Mouse (Mus musculus) liver, embryonic 13.5 days (tissue): Measurements from ENCODE around the gene Stx17. TPM values are rescaled to one million over a fixed set of nuclear protein-coding genes. Genes with fewer than 3 reads are reported as not detected.

Experiments
- ATAC-seq: fragments of 200-750 bp; cut with Nextera tagmentation; 2 replicates; pipeline ENCODE4 v1.8.0; 2017; ENCODE audit warnings: low read depth, mild to moderate bottlenecking, moderate number of reproducible peaks, moderate library complexity
- DNase-seq: peaks from one replicate; pipeline ENCODE4 v3.0.0; 2022
- H3K27ac ChIP-seq: fragments of 300-500 bp; sonication (generic); 2 replicates; pipeline ENCODE4 v1.5.1; 2015; ENCODE audit warnings: moderate library complexity, mild to moderate bottlenecking, inconsistent platforms
- H3K27me3 ChIP-seq: fragments of 300-500 bp; sonication (generic); 2 replicates; pipeline ENCODE4 v1.6.1; 2015; ENCODE audit warnings: mild to moderate bottlenecking, inconsistent platforms
- H3K36me3 ChIP-seq: fragments of 300-500 bp; sonication (generic); 2 replicates; pipeline ENCODE4 v1.6.1; 2015; ENCODE audit warnings: mild to moderate bottlenecking, inconsistent platforms
- H3K4me1 ChIP-seq: fragments of 300-500 bp; sonication (generic); replicated peaks from 2 replicates; pipeline ENCODE4 v1.6.1; 2015; ENCODE audit warnings: inconsistent platforms
- H3K4me2 ChIP-seq: fragments of 300-500 bp; sonication (generic); 2 replicates; pipeline ENCODE4 v1.6.1; 2015; ENCODE audit warnings: inconsistent platforms, mild to moderate bottlenecking, moderate library complexity
- H3K4me3 ChIP-seq: fragments of 300-500 bp; sonication (generic); replicated peaks from 2 replicates; pipeline ENCODE4 v1.5.1; 2015; ENCODE audit warnings: mild to moderate bottlenecking, inconsistent platforms
- H3K9ac ChIP-seq: fragments of 300-500 bp; sonication (generic); 2 replicates; pipeline ENCODE4 v1.6.1; 2015; ENCODE audit warnings: mild to moderate bottlenecking, inconsistent platforms
- H3K9me3 ChIP-seq: fragments of 300-500 bp; sonication (generic); replicated peaks from 2 replicates; pipeline ENCODE4 v1.6.1; 2016; ENCODE audit warnings: inconsistent platforms
- WGBS: fragments of 180-500 bp; shearing (Covaris S2); methylation state at CpG from one replicate; pipeline ENCODE4 v1.1.7; 2015; ENCODE audit not compliant: insufficient replicate concordance; 5-methylcytosine and 5-hydroxymethylcytosine counted together
- polyA plus RNA-seq: library from polyadenylated mRNA; unstranded; fragments of >200 nt; fragmentation: Nextera tagmentation; extraction: Ambion mirVana; gene quantifications from 2 replicates; pipeline ENCODE4 v1.2.1, GENCODE M21; 2015

Stx17 gene
- polyA plus RNA-seq, 1 experiment from 2014 or later = 22.3 TPM

GRCm38 (mm10) chr4:48163851-48164250 is 39.1 kb downstream of the Stx17 start:
- no peak overlapping the region for H3K4me3 ChIP-seq
- H3K4me1 ChIP-seq = peaks cover 20% of the 10 kb centered on the region
- 80% methylated on average over 5 of the region's 5 CpGs for WGBS
- no peaks in the 10 kb centered on the region for H3K9me3 ChIP-seq
- peaks cover 43% of the 10 kb centered on the region for H3K36me3 ChIP-seq
- DNase-seq (no peak), ATAC-seq (no peak)
- H3K9ac ChIP-seq = no peak overlapping the region
- no peak overlapping the region for H3K27ac ChIP-seq
- no peaks in the 10 kb centered on the region for H3K27me3 ChIP-seq
- no peak overlapping the region for H3K4me2 ChIP-seq

GRCm38 (mm10) chr4:48175666-48176065 is 51.0 kb downstream of the Stx17 start:
- Histone ChIP-seq H3K9me3 (no peaks in the 10 kb centered on the region), H3K4me2 (no peak overlapping the region), H3K4me1 (no peaks in the 10 kb centered on the region), H3K9ac (no peak overlapping the region), H3K4me3 (no peak overlapping the region), H3K27me3 (no peaks in the 10 kb centered on the region), H3K36me3 (no peaks in the 10 kb centered on the region; the same call in 1 of the 2 replicates), H3K27ac (no peak overlapping the region)
- WGBS = 85% methylated on average over 3 of the region's 3 CpGs
- DNase-seq (no peak), ATAC-seq (no peak)

GRCm38 (mm10) chr4:48180922-48181321 is 56.2 kb downstream of the Stx17 start:
- Histone ChIP-seq H3K4me1 (peaks cover 20% of the 10 kb centered on the region), H3K4me2 (no peak overlapping the region), H3K27me3 (no peaks in the 10 kb centered on the region), H3K9me3 (no peaks in the 10 kb centered on the region), H3K36me3 (peaks cover 27% of the 10 kb centered on the region), H3K27ac (no peak overlapping the region), H3K4me3 (no peak overlapping the region), H3K9ac (no peak overlapping the region)
- DNase-seq (no peak), ATAC-seq (no peak)
- WGBS = 73% methylated on average over 2 of the region's 2 CpGs

- Histone ChIP-seq H3K9me3 (no peaks in the 10 kb centered on the region), H3K9ac (no peak overlapping the region), H3K4me2 (no peak overlapping the region), H3K27ac (0 out of 2 replicates have a peak overlapping the region, but pooled peaks have one; percentile 43), H3K36me3 (peaks cover 27% of the 10 kb centered on the region), H3K4me3 (no peak overlapping the region), H3K27me3 (no peaks in the 10 kb centered on the region), H3K4me1 (peaks cover 20% of the 10 kb centered on the region)
- 81% methylated on average over 6 of the region's 6 CpGs for WGBS
- ATAC-seq (no peak), DNase-seq (no peak)
These were observed 56.7 kb downstream of the Stx17 start for GRCm38 (mm10) chr4:48181366-48181765.

- H3K9me3 ChIP-seq = no peaks in the 10 kb centered on the region
- H3K4me1 ChIP-seq = peaks cover 20% of the 10 kb centered on the region
- no peak overlapping the region for H3K4me2 ChIP-seq
- no peak overlapping the region for H3K4me3 ChIP-seq
- ATAC-seq = peak; percentile 73
- 61% methylated on average over 8 of the region's 8 CpGs for whole genome bisulfite sequencing
- peaks cover 27% of the 10 kb centered on the region for H3K36me3 ChIP-seq
- peak overlapping the region; percentile 43; the same call in 1 of the 2 replicates for H3K27ac ChIP-seq
- H3K9ac ChIP-seq = no peak overlapping the region
- DNase-seq = peak; percentile 17
- no peaks in the 10 kb centered on the region for H3K27me3 ChIP-seq
These were observed 57.5 kb downstream of the Stx17 start for GRCm38 (mm10) chr4:48182115-48182806.

- ATAC-seq = no peak
- H3K9ac ChIP-seq = no peak overlapping the region
- WGBS = 75% methylated on average over 3 of the region's 3 CpGs
These were observed 73.2 kb downstream of the Stx17 start for GRCm38 (mm10) chr4:48197925-48198324.

GRCm38 (mm10) chr4:48198447-48198846 is 73.7 kb downstream of the Stx17 start:
- ATAC-seq (no peak), DNase-seq (no peak)
- Histone ChIP-seq H3K9me3 (no peaks in the 10 kb centered on the region), H3K4me1 (no peaks in the 10 kb centered on the region), H3K9ac (no peak overlapping the region), H3K36me3 (peaks cover 23% of the 10 kb centered on the region), H3K4me3 (no peak overlapping the region), H3K4me2 (no peak overlapping the region), H3K27me3 (no peaks in the 10 kb centered on the region), H3K27ac (no peak overlapping the region)
- WGBS = 70% methylated on average over 8 of the region's 8 CpGs

More at GRCm38 (mm10) chr4:48197925-48198324, 73.2 kb downstream of the Stx17 start:
- Histone ChIP-seq H3K4me3 (no peak overlapping the region), H3K36me3 (peaks cover 25% of the 10 kb centered on the region), H3K27ac (no peak overlapping the region), H3K27me3 (no peaks in the 10 kb centered on the region), H3K4me2 (no peak overlapping the region), H3K9me3 (no peaks in the 10 kb centered on the region), H3K4me1 (no peaks in the 10 kb centered on the region)
- no peak for DNase-seq

GRCm38 (mm10) chr4:48203564-48203963 is 78.8 kb downstream of the Stx17 start:
- 80% methylated on average over 4 of the region's 4 CpGs for WGBS
- no peak overlapping the region for H3K9ac ChIP-seq
- H3K4me2 ChIP-seq = no peak overlapping the region
- H3K4me3 ChIP-seq = no peak overlapping the region
- H3K4me1 ChIP-seq = no peaks in the 10 kb centered on the region
- peaks cover 28% of the 10 kb centered on the region for H3K36me3 ChIP-seq
- ATAC-seq (no peak), DNase-seq (no peak)
- H3K9me3 ChIP-seq = no peaks in the 10 kb centered on the region
- no peak overlapping the region for H3K27ac ChIP-seq
- H3K27me3 ChIP-seq = no peaks in the 10 kb centered on the region

- no peak overlapping the region for H3K4me3 ChIP-seq
- 45% methylated on average over 2 of the region's 2 CpGs for WGBS
- no peaks in the 10 kb centered on the region for H3K9me3 ChIP-seq
- H3K9ac ChIP-seq = no peak overlapping the region
- DNase-seq (peak; percentile 21), ATAC-seq (0 out of 2 replicates have a peak, but pooled peaks have one; percentile 34)
- no peaks in the 10 kb centered on the region for H3K27me3 ChIP-seq
- H3K4me1 ChIP-seq = no peaks in the 10 kb centered on the region; the same call in 1 of the 2 replicates
- no peaks in the 10 kb centered on the region for H3K36me3 ChIP-seq
- H3K4me2 ChIP-seq = no peak overlapping the region
- no peak overlapping the region for H3K27ac ChIP-seq
These were observed 100.5 kb downstream of the Stx17 start for GRCm38 (mm10) chr4:48225173-48225572.

GRCm38 (mm10) chr4:48225604-48226003 is 100.9 kb downstream of the Stx17 start:
- Histone ChIP-seq H3K27me3 (no peaks in the 10 kb centered on the region), H3K9ac (no peak overlapping the region)

GRCm38 (mm10) chr4:48226800-48227199 is 102.1 kb downstream of the Stx17 start:
- H3K27ac ChIP-seq = no peak overlapping the region
- no peak overlapping the region for H3K9ac ChIP-seq
- H3K4me2 ChIP-seq = no peak overlapping the region
- H3K36me3 ChIP-seq = no peaks in the 10 kb centered on the region
- DNase-seq = no peak
- no peak overlapping the region for H3K4me3 ChIP-seq
- ATAC-seq = no peak
- H3K4me1 ChIP-seq = no peaks in the 10 kb centered on the region; the same call in 1 of the 2 replicates
- no peaks in the 10 kb centered on the region for H3K27me3 ChIP-seq
- WGBS = 52% methylated on average over 3 of the region's 3 CpGs
- H3K9me3 ChIP-seq = no peaks in the 10 kb centered on the region

More at GRCm38 (mm10) chr4:48225604-48226003, 100.9 kb downstream of the Stx17 start:
- 39% methylated on average over 3 of the region's 3 CpGs for WGBS
- Histone ChIP-seq H3K36me3 (no peaks in the 10 kb centered on the region), H3K9me3 (no peaks in the 10 kb centered on the region), H3K4me2 (no peak overlapping the region), H3K4me3 (no peak overlapping the region), H3K27ac (no peak overlapping the region), H3K4me1 (no peaks in the 10 kb centered on the region; the same call in 1 of the 2 replicates)
- DNase-seq (no peak), ATAC-seq (no peak)
